Mouse (Mus musculus): ENCODE data around the gene Sbf1.

The Sbf1 gene

DNA sequence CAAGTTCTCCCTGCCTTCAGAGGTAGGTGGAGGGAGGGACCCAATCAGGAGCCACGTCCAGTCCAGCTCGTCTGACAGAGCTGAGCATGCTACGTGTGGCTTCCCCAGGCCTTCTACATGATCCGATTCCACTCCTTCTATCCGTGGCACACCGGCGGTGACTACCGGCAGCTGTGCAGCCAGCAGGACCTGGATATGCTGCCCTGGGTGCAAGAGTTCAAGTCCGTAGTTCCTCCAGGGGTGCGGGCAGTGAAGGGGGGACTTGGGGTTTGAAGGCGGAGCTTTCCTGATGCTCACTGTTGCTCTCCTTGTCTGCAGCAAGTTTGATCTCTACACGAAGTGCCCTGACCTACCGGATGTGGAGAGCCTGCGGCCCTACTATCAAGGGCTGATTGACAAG, 21.3 kb upstream of the Sbf1 start:
- no peak for DNase-seq (ENCODE audit: low read depth, low spot score)
- Histone ChIP-seq H3K36me3 (ENCODE audit: control insufficient read depth, insufficient read depth, low read length, poor library complexity, severe bottlenecking) (no peaks in the 10 kb centered on the region), H3K27me3 (ENCODE audit: control insufficient read depth, insufficient read depth, low read length, poor library complexity, severe bottlenecking) (no peaks in the 10 kb centered on the region)

DNA sequence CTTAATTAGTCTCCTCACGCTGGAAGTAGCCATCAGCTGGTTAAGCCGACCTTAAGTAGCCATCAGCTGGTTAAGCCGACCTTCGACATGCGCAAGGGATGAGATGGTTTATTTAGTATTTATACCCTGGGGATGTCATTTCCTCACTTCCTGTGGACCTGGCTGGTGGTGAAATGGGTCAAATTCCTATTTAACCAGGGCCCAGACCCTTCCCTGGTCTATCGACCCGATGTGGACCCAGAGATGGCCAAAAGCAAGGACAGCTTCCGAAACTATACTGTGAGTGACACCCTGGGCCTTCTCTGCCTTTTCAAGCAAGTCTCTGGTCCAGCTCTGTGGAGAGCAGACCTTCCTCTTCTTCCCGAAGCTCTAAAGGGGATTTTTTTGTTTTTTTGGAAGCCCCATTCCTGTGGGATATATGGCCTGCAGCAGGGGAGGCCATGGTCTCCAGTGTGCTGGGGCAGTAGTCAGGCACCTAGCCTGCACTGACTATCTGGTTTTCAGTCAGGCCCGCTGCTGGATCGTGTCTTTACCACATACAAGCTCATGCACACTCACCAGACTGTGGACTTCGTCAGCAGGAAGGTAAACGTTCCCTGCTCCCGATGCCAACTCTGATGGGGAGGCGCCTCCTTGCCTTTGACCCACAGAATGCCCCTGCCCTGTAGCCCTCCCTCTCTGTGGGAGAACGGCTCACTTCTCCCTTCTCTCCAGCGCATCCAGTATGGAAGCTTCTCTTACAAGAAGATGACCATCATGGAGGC, 19.8 kb upstream of the Sbf1 start:
- no peaks in the 10 kb centered on the region for H3K36me3 ChIP-seq (ENCODE audit: control insufficient read depth, insufficient read depth, low read length, poor library complexity, severe bottlenecking)
- H3K27me3 ChIP-seq (ENCODE audit: control insufficient read depth, insufficient read depth, low read length, poor library complexity, severe bottlenecking), result no peaks in the 10 kb centered on the region
- DNase-seq (ENCODE audit: low read depth, low spot score), result no peak

DNA sequence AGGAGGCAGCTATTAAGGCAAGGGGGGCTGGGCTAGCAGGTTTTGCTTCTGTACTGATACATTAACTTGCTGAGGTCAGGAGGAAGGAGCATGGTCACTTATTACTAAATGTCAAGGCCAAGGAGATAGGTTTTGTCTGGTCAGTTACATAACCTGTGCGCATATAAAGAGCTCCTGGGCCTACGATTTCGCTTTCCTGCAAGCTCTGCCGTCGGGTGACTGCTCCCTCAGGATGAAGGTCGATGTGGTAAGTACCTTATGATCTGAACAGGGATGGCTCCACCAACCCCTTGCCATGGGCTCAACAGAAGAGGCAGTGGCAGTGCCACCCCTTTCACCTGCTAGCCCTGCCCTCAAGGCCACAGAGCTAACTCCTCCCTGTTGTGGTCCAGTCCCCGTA, 19.2 kb upstream of the Sbf1 start, which contains the start of gene Miox:
Miox (plus strand) TSS at position 128 of the 400 bp plus-strand sequence.
- Histone ChIP-seq H3K36me3 (ENCODE audit: control insufficient read depth, insufficient read depth, low read length, poor library complexity, severe bottlenecking) (no peaks in the 10 kb centered on the region), H3K27me3 (ENCODE audit: control insufficient read depth, insufficient read depth, low read length, poor library complexity, severe bottlenecking) (no peaks in the 10 kb centered on the region)
- no peak for DNase-seq (ENCODE audit: low read depth, low spot score)

DNA sequence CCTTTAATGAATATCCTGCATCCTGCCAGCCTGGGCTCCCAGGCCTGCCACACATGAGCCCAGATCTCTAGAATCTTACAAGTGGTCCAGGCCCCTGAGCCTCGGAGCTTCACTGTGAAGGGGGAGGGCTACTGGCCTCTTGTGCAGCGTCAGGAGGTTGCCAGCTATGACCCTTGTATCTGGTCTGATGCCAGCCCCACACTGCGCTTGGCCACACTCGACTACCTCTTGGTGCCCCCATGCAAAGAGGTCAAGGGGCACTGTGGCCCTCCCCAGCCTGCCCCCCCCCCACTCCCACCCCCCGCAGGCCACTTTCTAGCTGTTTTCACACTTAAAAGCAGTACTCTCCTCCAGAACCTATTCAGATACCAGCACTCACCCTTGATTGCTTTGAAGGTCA, 11.3 kb upstream of the Sbf1 start:
- Histone ChIP-seq H3K27me3 (ENCODE audit: control insufficient read depth, insufficient read depth, low read length, poor library complexity, severe bottlenecking) (no peaks in the 10 kb centered on the region), H3K36me3 (ENCODE audit: control insufficient read depth, insufficient read depth, low read length, poor library complexity, severe bottlenecking) (no peaks in the 10 kb centered on the region)
- DNase-seq (ENCODE audit: low read depth, low spot score), result no peak

DNA sequence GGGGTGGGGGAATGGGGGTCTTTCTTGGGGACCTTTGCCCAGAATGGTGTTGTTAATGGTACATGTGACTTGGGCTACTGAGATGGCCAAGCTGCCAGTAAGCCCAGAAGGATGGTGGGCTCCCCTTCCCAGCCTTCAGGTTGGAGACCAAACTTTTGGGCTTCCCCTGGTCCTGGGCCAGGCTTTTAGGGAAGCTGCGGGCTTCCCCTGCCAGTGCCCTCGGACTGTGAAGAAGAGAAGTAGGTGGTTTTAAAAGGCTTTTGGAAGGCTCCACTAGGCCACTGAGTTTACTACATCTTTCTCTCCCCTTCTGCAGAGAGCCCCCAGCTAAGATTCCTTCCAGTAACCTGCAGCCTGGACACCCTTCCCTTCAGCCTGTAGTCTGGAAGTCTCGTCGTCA, 8.5 kb upstream of the Sbf1 start:
- DNase-seq (ENCODE audit: low read depth, low spot score), result no peak
- H3K36me3 ChIP-seq (ENCODE audit: control insufficient read depth, insufficient read depth, low read length, poor library complexity, severe bottlenecking), result no peaks in the 10 kb centered on the region
- H3K27me3 ChIP-seq (ENCODE audit: control insufficient read depth, insufficient read depth, low read length, poor library complexity, severe bottlenecking), result no peaks in the 10 kb centered on the region

DNA sequence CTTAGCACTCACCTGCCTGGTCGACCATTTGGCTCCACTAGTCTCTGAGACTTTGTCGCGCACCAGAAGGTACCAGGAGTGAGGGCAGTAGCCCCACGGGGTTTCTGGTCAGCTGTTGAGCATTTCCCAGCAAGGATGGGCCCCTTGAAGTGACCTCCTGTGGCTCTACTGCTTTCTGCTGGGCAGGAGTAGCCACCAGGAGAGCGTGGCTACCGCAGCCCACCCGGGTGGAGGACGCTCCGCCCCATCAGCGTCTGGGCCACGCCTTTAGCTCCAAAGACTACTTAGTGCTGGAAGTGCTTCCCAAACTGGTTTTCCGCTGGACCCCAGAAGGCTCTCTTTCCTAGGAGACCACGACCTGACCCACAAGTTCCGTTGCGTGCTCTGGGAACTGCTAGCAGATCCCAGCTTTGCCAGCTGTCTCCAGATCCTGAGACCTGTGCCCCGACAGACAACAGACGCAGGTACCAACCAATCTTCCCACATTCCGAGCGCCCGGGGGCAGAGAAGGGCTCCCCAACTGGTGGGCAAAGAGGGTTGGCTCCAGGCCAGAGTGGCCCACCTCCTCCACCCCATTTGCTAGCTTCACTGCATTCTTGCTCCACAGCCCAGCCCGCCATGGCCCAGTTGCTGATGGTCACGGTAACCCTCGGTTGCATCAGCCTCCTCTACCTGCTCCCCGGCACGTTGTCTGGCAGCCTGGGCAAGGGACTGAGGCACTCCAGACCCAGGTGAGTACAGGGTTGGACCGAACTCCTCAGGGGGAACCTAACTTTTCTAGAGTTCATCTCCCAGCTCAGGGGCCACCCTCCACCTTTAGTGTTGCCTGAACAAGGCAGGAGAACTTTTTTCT, 7.8 kb upstream of the Sbf1 start, which contains the start of gene Adm2:
Adm2 (plus strand) TSS at position 51 of the 853 bp plus-strand sequence.
- DNase-seq (ENCODE audit: low read depth, low spot score), result no peak
- Histone ChIP-seq H3K27me3 (ENCODE audit: control insufficient read depth, insufficient read depth, low read length, poor library complexity, severe bottlenecking) (no peaks in the 10 kb centered on the region), H3K36me3 (ENCODE audit: control insufficient read depth, insufficient read depth, low read length, poor library complexity, severe bottlenecking) (no peaks in the 10 kb centered on the region)

DNA sequence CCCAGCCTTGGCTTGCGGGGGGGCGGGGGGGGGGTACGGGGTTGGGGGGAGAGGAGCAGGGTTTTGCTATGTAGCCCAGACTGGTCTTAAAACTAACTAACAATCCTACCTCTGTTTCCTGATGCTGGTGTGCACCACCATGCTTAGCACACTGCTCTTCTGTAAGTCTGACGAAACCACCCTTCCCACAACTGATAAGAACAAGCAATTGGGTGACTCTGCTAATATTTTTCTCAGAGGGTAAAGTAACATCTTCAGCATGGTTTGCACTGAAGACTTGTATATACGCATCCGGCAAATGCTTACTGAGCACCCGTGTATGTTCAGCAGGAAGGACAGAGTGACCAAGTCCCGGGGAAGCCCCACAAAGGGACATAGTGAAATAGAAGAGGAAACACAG, 6.2 kb upstream of the Sbf1 start:
- DNase-seq (ENCODE audit: low read depth, low spot score), result no peak

DNA sequence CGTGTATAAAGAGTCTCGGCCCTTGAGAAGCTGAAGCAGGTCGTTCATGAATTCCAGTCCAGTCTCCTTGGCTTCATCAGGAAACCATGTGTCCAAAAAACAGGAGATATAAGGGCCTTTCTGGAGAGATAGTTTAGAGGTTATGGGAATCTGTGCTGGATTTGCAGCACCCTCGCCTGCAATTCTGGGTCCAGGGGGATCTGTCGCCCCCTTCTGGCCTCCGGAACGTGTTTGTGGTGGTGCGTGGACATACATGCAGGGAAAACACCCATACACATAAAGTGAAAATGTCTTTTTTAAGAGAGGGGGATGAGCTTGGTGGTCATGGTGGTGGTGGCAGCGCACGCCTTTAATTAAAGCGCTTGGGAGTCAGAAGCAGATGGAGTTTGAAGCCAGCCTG, 1.0 kb upstream of the Sbf1 start:
- peak; percentile 38 for DNase-seq (ENCODE audit: low read depth, low spot score)
- Histone ChIP-seq H3K27me3 (ENCODE audit: control insufficient read depth, insufficient read depth, low read length, poor library complexity, severe bottlenecking) (no peaks in the 10 kb centered on the region), H3K36me3 (ENCODE audit: control insufficient read depth, insufficient read depth, low read length, poor library complexity, severe bottlenecking) (no peaks in the 10 kb centered on the region)

More for the DNA sequence above, 6.2 kb upstream of the Sbf1 start:
- no peaks in the 10 kb centered on the region for H3K36me3 ChIP-seq (ENCODE audit: control insufficient read depth, insufficient read depth, low read length, poor library complexity, severe bottlenecking)
- H3K27me3 ChIP-seq (ENCODE audit: control insufficient read depth, insufficient read depth, low read length, poor library complexity, severe bottlenecking), result no peaks in the 10 kb centered on the region

DNA sequence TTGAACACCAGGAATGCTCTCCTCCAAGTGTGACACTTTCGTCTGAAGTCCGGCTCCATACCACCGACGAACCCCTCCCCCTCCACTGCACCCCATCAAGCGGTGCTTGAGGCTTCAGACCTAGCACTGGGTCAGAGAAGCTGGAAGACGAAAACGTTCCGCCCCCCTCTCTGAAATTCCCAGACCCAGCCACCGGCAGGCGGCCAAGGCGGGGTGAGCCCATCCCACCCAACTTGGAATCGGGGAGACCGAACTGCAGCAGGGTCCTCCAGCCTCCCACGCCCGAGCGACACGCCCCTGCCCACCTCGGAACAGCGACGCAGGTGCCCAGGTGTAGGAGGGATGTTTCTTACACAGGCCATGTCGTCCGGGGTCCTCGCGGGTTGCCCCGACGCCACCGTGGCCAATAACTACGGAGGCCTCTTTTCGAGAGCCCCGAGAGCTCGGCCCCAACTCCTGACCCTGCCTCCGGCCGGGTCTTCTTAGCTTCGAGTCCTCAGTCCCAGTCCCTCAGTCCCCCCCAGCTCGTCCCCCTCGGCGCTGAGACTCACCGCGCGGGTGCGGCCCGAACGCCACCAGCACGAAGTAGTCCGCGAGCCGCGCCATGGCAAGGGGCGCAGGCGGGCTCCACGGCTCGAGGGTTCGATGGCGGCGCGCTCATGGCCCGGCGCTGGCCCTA, 461 bp downstream of the Sbf1 start:
- DNase-seq (ENCODE audit: low read depth, low spot score), result no peak
- H3K27me3 ChIP-seq (ENCODE audit: control insufficient read depth, insufficient read depth, low read length, poor library complexity, severe bottlenecking), result no peaks in the 10 kb centered on the region
- H3K36me3 ChIP-seq (ENCODE audit: control insufficient read depth, insufficient read depth, low read length, poor library complexity, severe bottlenecking), result no peaks in the 10 kb centered on the region

DNA sequence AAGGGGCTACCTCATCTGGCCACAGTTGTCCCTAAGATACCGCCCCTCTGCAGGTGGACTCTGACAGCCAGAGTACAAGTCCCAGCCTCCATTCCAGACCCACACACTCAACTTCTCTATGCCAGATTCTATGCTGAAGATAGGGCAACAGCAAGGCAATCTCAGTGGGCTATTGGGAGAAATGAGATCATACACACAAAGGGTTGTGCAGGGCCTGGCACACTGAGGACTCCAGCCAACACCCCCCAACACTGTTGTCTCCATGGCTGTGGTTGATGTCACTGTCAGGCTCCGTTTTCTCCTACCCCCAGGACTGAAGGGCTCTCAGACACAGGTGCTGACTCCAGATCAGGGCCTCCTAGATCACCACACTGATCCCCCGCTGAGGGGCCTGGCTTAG, 1.0 kb downstream of the Sbf1 start:
- Histone ChIP-seq H3K27me3 (ENCODE audit: control insufficient read depth, insufficient read depth, low read length, poor library complexity, severe bottlenecking) (no peaks in the 10 kb centered on the region), H3K36me3 (ENCODE audit: control insufficient read depth, insufficient read depth, low read length, poor library complexity, severe bottlenecking) (no peaks in the 10 kb centered on the region)
- no peak for DNase-seq (ENCODE audit: low read depth, low spot score)

DNA sequence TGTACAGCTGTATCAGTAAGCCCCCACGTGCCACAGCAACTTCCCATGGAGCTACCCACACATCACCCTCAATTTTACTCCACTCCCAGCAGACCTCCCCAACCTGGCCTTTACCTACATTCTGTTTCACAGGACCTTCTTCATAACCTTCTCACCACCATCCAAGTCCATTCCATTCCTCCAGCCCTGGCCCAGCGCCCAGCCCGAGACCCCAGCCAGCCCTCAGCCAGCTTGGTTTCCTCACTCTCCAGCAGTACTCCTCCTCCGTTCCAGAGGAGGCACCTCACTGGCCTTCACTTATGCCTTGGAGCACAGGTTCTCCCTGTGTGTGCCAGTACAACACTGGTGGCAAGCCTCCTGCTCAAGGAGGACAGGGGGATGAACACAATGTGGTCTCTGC, 1.8 kb downstream of the Sbf1 start:
- H3K36me3 ChIP-seq (ENCODE audit: control insufficient read depth, insufficient read depth, low read length, poor library complexity, severe bottlenecking), result no peaks in the 10 kb centered on the region
- no peak for DNase-seq (ENCODE audit: low read depth, low spot score)
- no peaks in the 10 kb centered on the region for H3K27me3 ChIP-seq (ENCODE audit: control insufficient read depth, insufficient read depth, low read length, poor library complexity, severe bottlenecking)

DNA sequence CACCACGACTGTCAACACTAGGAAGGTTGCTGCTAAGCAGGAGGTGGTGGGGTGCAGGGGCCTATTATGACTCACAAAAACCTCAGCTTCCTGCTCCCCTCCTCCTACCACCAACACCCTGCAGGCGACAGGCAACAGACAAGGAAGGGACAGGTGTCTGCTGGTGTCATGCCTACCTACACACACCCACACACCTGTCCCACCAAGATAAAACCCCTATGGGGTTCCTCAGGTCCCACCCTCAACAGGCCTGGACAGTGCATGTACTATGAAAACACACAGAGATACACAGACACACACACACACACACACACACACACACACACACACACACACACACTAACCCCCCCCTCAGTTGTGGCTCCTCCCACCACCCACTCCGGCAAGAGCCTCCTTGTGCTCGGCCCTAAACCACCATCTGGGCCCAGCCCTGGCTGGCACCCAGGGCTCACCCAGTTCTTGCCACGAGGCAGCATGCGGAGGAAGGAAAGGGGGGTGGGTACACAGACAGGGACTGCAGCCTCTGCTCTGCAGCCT, 5.1 kb downstream of the Sbf1 start:
- peak; percentile 65 for DNase-seq (ENCODE audit: low read depth, low spot score)
- Histone ChIP-seq H3K27me3 (ENCODE audit: control insufficient read depth, insufficient read depth, low read length, poor library complexity, severe bottlenecking) (no peaks in the 10 kb centered on the region), H3K36me3 (ENCODE audit: control insufficient read depth, insufficient read depth, low read length, poor library complexity, severe bottlenecking) (no peaks in the 10 kb centered on the region)

DNA sequence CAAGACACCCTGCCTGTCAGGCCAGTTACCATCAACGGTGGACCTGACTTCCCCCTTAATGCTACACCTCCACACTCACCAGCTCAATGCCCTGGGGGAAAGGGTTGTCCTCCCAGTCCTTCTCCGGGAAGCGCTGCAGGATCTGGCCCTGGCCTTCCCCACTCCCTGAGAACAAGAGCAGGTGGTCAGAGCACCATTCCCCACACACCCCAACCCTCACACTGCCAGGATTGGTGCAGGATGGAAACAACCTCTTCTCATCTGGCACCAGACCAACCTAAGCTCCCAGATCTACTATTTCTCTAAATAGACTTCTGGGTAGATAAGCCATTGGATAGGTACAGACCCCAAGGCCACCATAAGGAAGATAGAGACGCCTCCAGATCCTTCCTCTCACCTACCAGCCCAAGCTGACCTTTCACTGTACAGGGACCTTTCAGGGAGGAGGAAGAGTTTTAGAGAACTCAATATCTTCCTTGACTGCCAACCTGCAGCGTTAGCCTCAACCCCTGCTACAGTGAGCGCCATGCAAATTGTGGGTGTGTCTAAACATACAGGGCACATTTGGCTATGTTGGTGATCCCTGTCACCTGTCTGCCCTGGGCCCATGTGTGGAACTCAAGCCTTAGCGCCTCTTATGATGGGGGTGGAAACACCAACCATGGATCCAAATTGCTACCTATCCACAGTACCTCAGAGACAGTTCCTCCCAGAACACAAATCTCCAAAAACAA, 6.5 kb downstream of the Sbf1 start:
- no peaks in the 10 kb centered on the region for H3K27me3 ChIP-seq (ENCODE audit: control insufficient read depth, insufficient read depth, low read length, poor library complexity, severe bottlenecking)
- DNase-seq (ENCODE audit: low read depth, low spot score), result peak; percentile 54
- 0 out of 2 replicates have a peak, but pooled peaks cover 2% of the 10 kb centered on the region for H3K36me3 ChIP-seq (ENCODE audit: control insufficient read depth, insufficient read depth, low read length, poor library complexity, severe bottlenecking)

DNA sequence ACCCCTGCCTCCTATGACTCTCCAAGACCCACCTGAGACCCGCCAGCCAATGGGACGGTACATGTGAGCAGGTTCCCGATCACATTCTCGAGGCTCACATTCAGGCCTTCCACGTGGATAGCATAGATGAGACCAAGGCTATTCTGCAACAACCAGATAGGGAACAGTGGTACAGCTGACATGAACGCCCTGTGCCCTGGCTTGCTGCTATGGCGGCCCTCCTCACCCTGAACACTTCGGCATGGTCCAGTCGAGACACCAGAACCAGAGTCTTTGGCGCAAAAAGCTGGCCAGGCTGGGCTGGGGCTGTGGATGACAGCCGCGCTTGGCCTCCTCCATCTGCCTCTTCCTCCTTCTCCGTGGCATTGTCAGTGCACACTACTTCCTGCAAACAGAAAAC, 7.7 kb downstream of the Sbf1 start:
- Histone ChIP-seq H3K27me3 (ENCODE audit: control insufficient read depth, insufficient read depth, low read length, poor library complexity, severe bottlenecking) (no peaks in the 10 kb centered on the region), H3K36me3 (ENCODE audit: control insufficient read depth, insufficient read depth, low read length, poor library complexity, severe bottlenecking) (peaks cover 7% of the 10 kb centered on the region)
- no peak for DNase-seq (ENCODE audit: low read depth, low spot score)
